Mouse (Mus musculus): ENCODE results near the gene Pnpla3. TPM values are rescaled to one million over a fixed set of nuclear protein-coding genes. Genes with fewer than 3 reads are reported as not detected.

Gene Pnpla3
- polyA plus RNA-seq, 1 experiment from 2014 or later: 0.49 TPM

DNA sequence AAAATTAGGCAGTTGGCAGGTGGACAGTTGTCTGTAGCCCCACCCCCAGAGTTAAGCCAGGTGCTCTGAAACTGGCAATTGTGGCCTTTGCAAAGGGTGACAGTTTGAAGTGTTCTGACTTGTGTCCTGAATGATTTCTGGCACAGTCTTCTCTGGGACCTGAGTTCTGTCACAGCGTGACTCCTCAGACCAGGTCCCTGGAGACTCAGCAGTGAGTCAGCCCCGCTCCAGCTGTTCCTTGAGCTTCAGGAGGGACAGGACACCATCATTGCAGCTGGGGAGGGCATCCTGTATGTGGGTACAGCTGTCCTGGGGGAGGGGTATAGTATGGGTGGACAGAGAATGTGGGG lies 45.1 kb downstream of the Pnpla3 start:
- TF ChIP-seq EP300 (IDR thresholded peaks at IDR 0.05) (no peak), CTCF (IDR thresholded peaks at IDR 0.05) (no peak)
- Histone ChIP-seq H3K27ac (ENCODE audit: low read length) (no peak overlapping the region), H3K4me2 (replicated peaks; ENCODE audit: low read depth, low read length) (no peak overlapping the region), H3K4me3 (ENCODE audit: low read depth, low read length) (no peak overlapping the region), H3K27me3 (replicated peaks; ENCODE audit: insufficient read depth, low read length) (no peaks in the 10 kb centered on the region), H3K36me3 (ENCODE audit: insufficient read depth, low read length) (peaks cover 15% of the 10 kb centered on the region; the same call in 1 of the 2 replicates), H3K9ac (replicated peaks; ENCODE audit: low read depth) (no peak overlapping the region), H3K9me3 (ENCODE audit: low read length) (no peaks in the 10 kb centered on the region), H3K4me1 (ENCODE audit: insufficient read depth, low read depth, low read length) (no peaks in the 10 kb centered on the region)
- ATAC-seq (no peak), DNase-seq (ENCODE audit: low spot score) (no peak)
- 84% methylated on average over 2 of the region's 2 CpGs for WGBS

DNA sequence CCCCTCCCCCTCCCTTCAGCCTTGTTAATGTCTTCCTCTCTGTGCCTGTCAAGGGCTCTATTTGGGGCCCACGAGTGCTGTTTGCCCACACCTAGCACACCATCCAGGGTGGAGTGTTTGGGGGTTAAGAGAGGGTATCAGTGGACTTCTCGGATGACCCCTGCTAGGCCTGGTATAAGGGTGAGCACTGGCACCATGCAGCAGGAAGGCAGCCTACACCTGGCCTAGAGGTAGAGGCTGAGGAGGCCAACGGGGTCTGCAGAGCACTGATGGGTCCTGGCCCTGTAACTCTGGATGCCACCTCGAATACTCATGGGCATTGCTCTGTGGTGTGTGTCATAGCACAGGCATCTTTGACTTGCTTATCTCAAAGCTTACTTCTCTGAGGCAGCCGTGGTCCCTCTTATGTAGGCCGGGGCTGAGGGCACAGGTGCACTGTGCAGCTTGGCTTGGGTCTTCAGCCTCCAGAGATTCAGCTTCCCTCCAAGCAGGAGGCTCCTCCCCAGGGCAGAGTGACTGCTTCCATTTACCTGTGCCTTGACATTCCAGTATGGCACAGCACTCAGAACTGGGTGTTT lies 45.6 kb downstream of the Pnpla3 start:
- no peaks in the 10 kb centered on the region for H3K9me3 ChIP-seq (ENCODE audit: low read length)
- no peak overlapping the region for H3K27ac ChIP-seq (ENCODE audit: low read length)
- H3K4me1 ChIP-seq (ENCODE audit: insufficient read depth, low read depth, low read length): no peaks in the 10 kb centered on the region
- 91% methylated on average over 6 of the region's 6 CpGs for WGBS
- ATAC-seq: 0 out of 2 replicates have a peak, but pooled peaks have one; percentile 16
- peaks cover 11% of the 10 kb centered on the region; the same call in 1 of the 2 replicates for H3K36me3 ChIP-seq (ENCODE audit: insufficient read depth, low read length)
- no peaks in the 10 kb centered on the region for H3K27me3 ChIP-seq (replicated peaks; ENCODE audit: insufficient read depth, low read length)
- H3K4me3 ChIP-seq (ENCODE audit: low read depth, low read length): no peak overlapping the region
- no peak overlapping the region for H3K4me2 ChIP-seq (replicated peaks; ENCODE audit: low read depth, low read length)
- no peak for DNase-seq (ENCODE audit: low spot score)
- H3K9ac ChIP-seq (replicated peaks; ENCODE audit: low read depth): no peak overlapping the region
- TF ChIP-seq CTCF (IDR thresholded peaks at IDR 0.05) (no peak), EP300 (IDR thresholded peaks at IDR 0.05) (no peak)

DNA sequence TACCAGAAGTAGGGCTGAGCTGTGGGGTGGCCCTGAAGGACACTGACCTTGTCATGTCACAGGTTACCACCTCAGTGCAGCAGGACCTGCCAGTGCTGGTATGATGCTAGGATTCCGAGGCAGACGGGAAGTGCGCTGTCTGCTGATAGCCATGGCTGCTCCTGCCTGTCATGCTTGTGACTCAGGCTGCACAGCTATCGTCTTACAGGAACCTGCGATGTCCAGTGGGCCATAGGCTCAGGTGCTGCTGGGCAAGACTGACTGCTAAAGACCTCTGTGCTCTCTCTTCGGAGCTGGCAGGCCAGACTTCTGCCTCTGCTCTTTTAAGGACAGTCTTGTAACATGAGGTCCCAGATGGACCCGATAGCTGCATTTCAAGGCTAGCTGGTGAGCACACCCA lies 46.8 kb downstream of the Pnpla3 start:
- DNase-seq (ENCODE audit: low spot score) (no peak), ATAC-seq (no peak)
- Histone ChIP-seq H3K4me3 (ENCODE audit: low read depth, low read length) (no peak overlapping the region), H3K27ac (ENCODE audit: low read length) (no peak overlapping the region), H3K9me3 (ENCODE audit: low read length) (no peaks in the 10 kb centered on the region), H3K27me3 (replicated peaks; ENCODE audit: insufficient read depth, low read length) (no peaks in the 10 kb centered on the region), H3K4me1 (ENCODE audit: insufficient read depth, low read depth, low read length) (peaks cover 3% of the 10 kb centered on the region; the same call in 1 of the 2 replicates), H3K9ac (replicated peaks; ENCODE audit: low read depth) (no peak overlapping the region), H3K4me2 (replicated peaks; ENCODE audit: low read depth, low read length) (no peak overlapping the region), H3K36me3 (ENCODE audit: insufficient read depth, low read length) (peaks cover 6% of the 10 kb centered on the region; the same call in 1 of the 2 replicates)
- TF ChIP-seq CTCF (IDR thresholded peaks at IDR 0.05): no peak
- no peak for TF ChIP-seq EP300 (IDR thresholded peaks at IDR 0.05)
- 91% methylated on average over 7 of the region's 7 CpGs for WGBS

DNA sequence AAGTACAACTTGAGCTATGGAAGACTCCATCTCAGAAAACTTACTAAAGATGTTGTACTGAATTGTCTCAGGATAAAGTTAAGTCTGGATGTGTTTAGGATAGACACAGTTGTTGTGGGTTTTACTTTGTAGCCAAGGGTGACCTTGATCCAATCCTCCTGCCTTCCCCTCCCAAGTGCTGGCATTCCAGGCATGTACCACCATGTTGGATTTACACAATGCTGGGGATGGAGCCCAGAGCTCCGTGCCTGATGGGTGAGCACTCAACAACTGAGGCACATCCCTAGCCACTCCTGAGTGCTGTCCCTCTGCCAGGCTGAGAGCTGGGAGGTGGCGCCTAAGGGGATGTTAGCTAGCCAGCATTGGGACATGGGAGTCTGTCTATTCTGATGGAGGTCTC lies 47.6 kb downstream of the Pnpla3 start:
- H3K9me3 ChIP-seq (ENCODE audit: low read length): no peaks in the 10 kb centered on the region
- no peak overlapping the region for H3K27ac ChIP-seq (ENCODE audit: low read length)
- H3K4me2 ChIP-seq (replicated peaks; ENCODE audit: low read depth, low read length): no peak overlapping the region
- no peaks in the 10 kb centered on the region for H3K27me3 ChIP-seq (replicated peaks; ENCODE audit: insufficient read depth, low read length)
- no peak overlapping the region for H3K9ac ChIP-seq (replicated peaks; ENCODE audit: low read depth)
- no peak for ATAC-seq
- 61% methylated on average over 2 of the region's 2 CpGs for WGBS
- peaks cover 3% of the 10 kb centered on the region; the same call in 1 of the 2 replicates for H3K4me1 ChIP-seq (ENCODE audit: insufficient read depth, low read depth, low read length)
- no peak overlapping the region for H3K4me3 ChIP-seq (ENCODE audit: low read depth, low read length)
- no peak for DNase-seq (ENCODE audit: low spot score)
- H3K36me3 ChIP-seq (ENCODE audit: insufficient read depth, low read length): peaks cover 6% of the 10 kb centered on the region; the same call in 1 of the 2 replicates
- no peak for TF ChIP-seq CTCF (IDR thresholded peaks at IDR 0.05)
- no peak for TF ChIP-seq EP300 (IDR thresholded peaks at IDR 0.05)

DNA sequence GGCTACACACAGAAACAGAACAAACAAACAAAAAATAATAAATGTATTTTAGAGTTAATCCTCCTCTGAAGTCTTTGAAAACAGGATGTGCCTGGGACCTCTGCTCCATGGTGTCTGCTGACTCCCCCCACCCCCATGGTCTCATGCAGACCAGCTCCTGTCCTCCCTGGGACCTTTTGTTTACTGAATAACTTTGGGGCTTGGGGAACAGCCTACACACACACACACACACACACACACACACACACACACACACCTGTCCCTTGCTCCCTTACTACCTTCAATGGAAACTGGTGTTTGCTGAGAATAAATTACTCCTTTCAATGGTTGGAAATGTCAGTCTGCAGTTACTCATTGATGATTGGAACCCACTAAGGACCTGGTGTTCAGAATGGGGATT lies 48.4 kb downstream of the Pnpla3 start:
- Histone ChIP-seq H3K27ac (ENCODE audit: low read length) (no peak overlapping the region), H3K9me3 (ENCODE audit: low read length) (no peaks in the 10 kb centered on the region), H3K36me3 (ENCODE audit: insufficient read depth, low read length) (peaks cover 6% of the 10 kb centered on the region; the same call in 1 of the 2 replicates), H3K4me3 (ENCODE audit: low read depth, low read length) (no peak overlapping the region), H3K9ac (replicated peaks; ENCODE audit: low read depth) (no peak overlapping the region), H3K4me1 (ENCODE audit: insufficient read depth, low read depth, low read length) (peaks cover 3% of the 10 kb centered on the region; the same call in 1 of the 2 replicates), H3K27me3 (replicated peaks; ENCODE audit: insufficient read depth, low read length) (no peaks in the 10 kb centered on the region), H3K4me2 (replicated peaks; ENCODE audit: low read depth, low read length) (no peak overlapping the region)
- no peak for TF ChIP-seq EP300 (IDR thresholded peaks at IDR 0.05)
- TF ChIP-seq CTCF (IDR thresholded peaks at IDR 0.05): no peak
- no peak for DNase-seq (ENCODE audit: low spot score)
- ATAC-seq: no peak

DNA sequence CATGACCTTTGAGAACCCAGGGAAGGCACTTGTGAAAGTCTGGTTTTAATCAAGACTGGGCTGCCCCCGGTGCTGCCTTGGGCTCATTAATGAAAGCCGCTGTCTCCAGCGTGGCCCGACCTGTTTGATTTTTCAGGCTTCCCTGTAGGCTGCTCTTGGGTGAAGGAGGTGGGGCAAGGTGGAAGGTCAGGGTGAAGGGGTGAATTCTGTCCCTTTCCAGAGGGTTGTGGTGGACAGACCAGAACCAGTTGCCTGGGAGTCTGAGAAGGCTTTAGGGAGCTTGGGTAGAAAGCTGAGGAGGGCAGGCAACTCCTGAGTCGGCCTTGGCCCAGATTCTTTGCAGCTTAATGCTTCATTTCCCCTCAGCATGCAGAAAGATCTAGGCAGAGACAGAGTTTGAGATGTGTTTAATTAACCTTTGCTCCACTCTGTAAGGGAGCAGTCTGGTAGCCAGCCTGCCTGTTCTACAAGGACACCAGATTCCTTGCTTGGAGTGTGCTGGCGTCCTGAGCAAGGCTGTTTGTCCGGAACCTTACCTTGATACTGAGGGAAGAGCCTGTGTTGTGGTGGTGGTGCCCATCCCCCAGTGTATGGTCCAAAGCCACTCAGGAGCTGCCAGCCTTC lies 48.9 kb downstream of the Pnpla3 start:
- TF ChIP-seq EP300 (IDR thresholded peaks at IDR 0.05) (no peak), CTCF (IDR thresholded peaks at IDR 0.05) (no peak)
- no peak overlapping the region for H3K27ac ChIP-seq (ENCODE audit: low read length)
- ATAC-seq: no peak

More for the DNA sequence above, 48.9 kb downstream of the Pnpla3 start:
- H3K4me3 ChIP-seq (ENCODE audit: low read depth, low read length): no peak overlapping the region
- H3K27me3 ChIP-seq (replicated peaks; ENCODE audit: insufficient read depth, low read length): no peaks in the 10 kb centered on the region
- WGBS: 35% methylated on average over 7 of the region's 7 CpGs
- H3K4me2 ChIP-seq (replicated peaks; ENCODE audit: low read depth, low read length): no peak overlapping the region
- peaks cover 3% of the 10 kb centered on the region; the same call in 1 of the 2 replicates for H3K4me1 ChIP-seq (ENCODE audit: insufficient read depth, low read depth, low read length)
- peaks cover 6% of the 10 kb centered on the region; the same call in 1 of the 2 replicates for H3K36me3 ChIP-seq (ENCODE audit: insufficient read depth, low read length)
- DNase-seq (ENCODE audit: low spot score): no peak
- H3K9me3 ChIP-seq (ENCODE audit: low read length): no peaks in the 10 kb centered on the region
- H3K9ac ChIP-seq (replicated peaks; ENCODE audit: low read depth): no peak overlapping the region
